In genomic region chr17:31546444-31547196, GRCm38 (mm10) we compare ENCODE assay signal across 18 mouse cellular contexts.
"Had no signal": no experiment of that assay in that cellular context is flagged by ENCODE, and none has a peak within 500 bp of the region (broad histone marks: within the 10 kb centered on the region; RNA-seq: fewer than 3 reads in every experiment).

No protein-coding gene starts in this region.

- ATAC-seq: midbrain, embryonic 16.5 days had no signal

- H3K27me3 ChIP-seq: midbrain, embryonic 12.5 days; neural tube, embryonic 13.5 days; neural tube, embryonic 15.5 days had no signal

- H3K27ac ChIP-seq: midbrain, embryonic 12.5 days; neural tube, embryonic 13.5 days; neural tube, embryonic 15.5 days had no signal

- H3K9me3 ChIP-seq: midbrain, embryonic 10.5 days; midbrain, embryonic 12.5 days; neural tube, embryonic 13.5 days; neural tube, embryonic 15.5 days had no signal

- H3K9ac ChIP-seq: lung, embryonic 14.5 days; midbrain, embryonic 12.5 days; neural tube, embryonic 13.5 days; neural tube, embryonic 15.5 days had no signal

- H3K4me3 ChIP-seq: midbrain, embryonic 10.5 days; midbrain, embryonic 12.5 days; myocyte; neural tube, embryonic 13.5 days; neural tube, embryonic 15.5 days had no signal

- DNase-seq: lung, embryonic 14.5 days; lung, postnatal 10 days; lung, postnatal 4 days; midbrain, embryonic 14.5 days; retina, postnatal 1 day; right cerebral cortex, adult 18-20 months; right cerebral cortex, postnatal 25 days; right cerebral cortex, postnatal 4 days; spleen, adult 18-20 months; thymus, adult 18-20 months; thymus, postnatal 14 days; thymus, postnatal 36 days had no signal

- H3K36me3 ChIP-seq: midbrain, embryonic 10.5 days; midbrain, embryonic 12.5 days; neural tube, embryonic 13.5 days; neural tube, embryonic 15.5 days had no signal

- H3K4me2 ChIP-seq: lung, embryonic 14.5 days; midbrain, embryonic 12.5 days; neural tube, embryonic 13.5 days; neural tube, embryonic 15.5 days had no signal
